Mouse (Mus musculus) stomach, embryonic 15.5 days (tissue): ENCODE results near the gene Yy1. TPM values are rescaled to one million over a fixed set of nuclear protein-coding genes. Genes with fewer than 3 reads are reported as not detected.
A peak's percentile ranks its signal among the peaks of the same experiment; 100 is the strongest.

Experiments
- ATAC-seq: fragments of 200-750 bp; cut with Nextera tagmentation; 2 replicates; pipeline ENCODE4 v1.8.0; 2017; ENCODE audit warnings: low read depth, moderate number of reproducible peaks, moderate TSS enrichment; ENCODE audit not compliant: insufficient read depth, low FRiP score
- H3K27ac ChIP-seq: fragments of 300-500 bp; sonication (generic); 2 replicates; pipeline ENCODE4 v1.5.1; 2015; ENCODE audit warnings: mild to moderate bottlenecking, inconsistent platforms
- H3K27me3 ChIP-seq: fragments of 300-500 bp; sonication (generic); replicated peaks from 2 replicates; pipeline ENCODE4 v1.6.1; 2015; ENCODE audit warnings: inconsistent platforms
- H3K36me3 ChIP-seq: fragments of 300-500 bp; sonication (generic); 2 replicates; pipeline ENCODE4 v1.6.1; 2015; ENCODE audit warnings: inconsistent platforms
- H3K4me1 ChIP-seq: fragments of 300-500 bp; sonication (generic); 2 replicates; pipeline ENCODE4 v1.6.1; 2015; ENCODE audit warnings: inconsistent platforms
- H3K4me2 ChIP-seq: fragments of 300-500 bp; sonication (generic); 2 replicates; pipeline ENCODE4 v1.6.1; 2015; ENCODE audit warnings: mild to moderate bottlenecking, inconsistent platforms
- H3K4me3 ChIP-seq: fragments of 300-500 bp; sonication (generic); replicated peaks from 2 replicates; pipeline ENCODE4 v1.5.1; 2015; ENCODE audit warnings: inconsistent platforms
- H3K9ac ChIP-seq: fragments of 300-500 bp; sonication (generic); 2 replicates; pipeline ENCODE4 v1.6.1; 2015; ENCODE audit warnings: inconsistent platforms
- H3K9me3 ChIP-seq: fragments of 300-500 bp; sonication (generic); 2 replicates; pipeline ENCODE4 v1.6.1; 2016; ENCODE audit warnings: inconsistent platforms
- WGBS: fragments of 180-500 bp; shearing (Covaris S2); methylation state at CpG from one replicate; pipeline ENCODE4 v1.1.7; 2015; 5-methylcytosine and 5-hydroxymethylcytosine counted together
- polyA plus RNA-seq: library from polyadenylated mRNA; unstranded; fragments of >200 nt; fragmentation: Nextera tagmentation; extraction: Ambion mirVana; gene quantifications from 2 replicates; pipeline ENCODE4 v1.2.1, GENCODE M21; 2015

Gene Yy1
- 17.0 and 17.9 TPM in 2 replicates for polyA plus RNA-seq

- H3K27ac ChIP-seq: peak within 1 kb of the TSS; percentile 99
- under 1% methylated on average over 77 of the region's 127 CpGs for WGBS
- peaks cover 11% of the 10 kb centered on the region; the same call in 1 of the 2 replicates for H3K4me1 ChIP-seq
- no peaks in the 10 kb centered on the region for H3K36me3 ChIP-seq
- no peaks in the 10 kb centered on the region for H3K27me3 ChIP-seq
- H3K9ac ChIP-seq: peak within 1 kb of the TSS; percentile 78
- ATAC-seq: peak; percentile 93
- no peaks in the 10 kb centered on the region for H3K9me3 ChIP-seq
- H3K4me2 ChIP-seq: peak within 1 kb of the TSS; percentile 56
- H3K4me3 ChIP-seq: peak within 1 kb of the TSS; percentile 97
Observed at GRCm38 (mm10) chr12:108792546-108793452, at the start of gene Yy1. TSS of gene Yy1 (plus strand) at chr12:108792973.

- Histone ChIP-seq H3K36me3 (no peaks in the 10 kb centered on the region), H3K9ac (no peak overlapping the region), H3K27me3 (no peaks in the 10 kb centered on the region), H3K9me3 (no peaks in the 10 kb centered on the region), H3K4me1 (no peaks in the 10 kb centered on the region), H3K4me3 (no peak overlapping the region), H3K4me2 (no peak overlapping the region), H3K27ac (no peak overlapping the region)
- ATAC-seq: no peak
Observed at GRCm38 (mm10) chr12:108745990-108746389, 46.8 kb upstream of the Yy1 start.

GRCm38 (mm10) chr12:108749019-108749418 lies 43.8 kb upstream of the Yy1 start:
- Histone ChIP-seq H3K27me3 (no peaks in the 10 kb centered on the region), H3K4me3 (no peak overlapping the region), H3K36me3 (no peaks in the 10 kb centered on the region), H3K4me1 (no peaks in the 10 kb centered on the region), H3K27ac (no peak overlapping the region), H3K9ac (no peak overlapping the region), H3K4me2 (no peak overlapping the region), H3K9me3 (no peaks in the 10 kb centered on the region)
- 72% methylated on average over 6 of the region's 6 CpGs for WGBS
- no peak for ATAC-seq

GRCm38 (mm10) chr12:108749454-108749853 lies 43.3 kb upstream of the Yy1 start:
- H3K4me2 ChIP-seq: no peak overlapping the region
- no peaks in the 10 kb centered on the region for H3K9me3 ChIP-seq
- no peaks in the 10 kb centered on the region for H3K27me3 ChIP-seq
- no peaks in the 10 kb centered on the region for H3K4me1 ChIP-seq
- H3K4me3 ChIP-seq: no peak overlapping the region
- no peak overlapping the region for H3K27ac ChIP-seq
- H3K9ac ChIP-seq: no peak overlapping the region
- ATAC-seq: no peak
- WGBS: 79% methylated on average over 9 of the region's 9 CpGs
- no peaks in the 10 kb centered on the region for H3K36me3 ChIP-seq

GRCm38 (mm10) chr12:108750226-108750625 lies 42.5 kb upstream of the Yy1 start:
- H3K4me2 ChIP-seq: no peak overlapping the region

GRCm38 (mm10) chr12:108751790-108752189 lies 41.0 kb upstream of the Yy1 start:
- H3K36me3 ChIP-seq: no peaks in the 10 kb centered on the region
- H3K4me3 ChIP-seq: no peak overlapping the region
- ATAC-seq: no peak
- no peaks in the 10 kb centered on the region for H3K4me1 ChIP-seq
- H3K4me2 ChIP-seq: no peak overlapping the region
- 62% methylated on average over 9 of the region's 9 CpGs for WGBS
- H3K27ac ChIP-seq: no peak overlapping the region
- no peaks in the 10 kb centered on the region for H3K27me3 ChIP-seq
- H3K9ac ChIP-seq: no peak overlapping the region
- no peaks in the 10 kb centered on the region for H3K9me3 ChIP-seq

More at GRCm38 (mm10) chr12:108750226-108750625, 42.5 kb upstream of the Yy1 start:
- Histone ChIP-seq H3K4me3 (no peak overlapping the region), H3K9me3 (no peaks in the 10 kb centered on the region), H3K4me1 (no peaks in the 10 kb centered on the region), H3K36me3 (no peaks in the 10 kb centered on the region), H3K27me3 (no peaks in the 10 kb centered on the region), H3K9ac (no peak overlapping the region), H3K27ac (peak overlapping the region; percentile 46; the same call in 1 of the 2 replicates)
- ATAC-seq: 0 out of 2 replicates have a peak, but pooled peaks have one; percentile 31
- 58% methylated on average over 3 of the region's 3 CpGs for WGBS

GRCm38 (mm10) chr12:108755141-108755540 lies 37.6 kb upstream of the Yy1 start:
- no peak overlapping the region for H3K9ac ChIP-seq
- H3K4me1 ChIP-seq: no peaks in the 10 kb centered on the region; the same call in 1 of the 2 replicates
- WGBS: 76% methylated on average over 21 of the region's 21 CpGs
- no peaks in the 10 kb centered on the region for H3K36me3 ChIP-seq
- no peak overlapping the region for H3K4me2 ChIP-seq
- no peak overlapping the region for H3K4me3 ChIP-seq
- no peaks in the 10 kb centered on the region for H3K9me3 ChIP-seq
- H3K27ac ChIP-seq: no peak overlapping the region
- ATAC-seq: no peak
- no peaks in the 10 kb centered on the region for H3K27me3 ChIP-seq

GRCm38 (mm10) chr12:108756611-108757010 lies 36.2 kb upstream of the Yy1 start:
- H3K9me3 ChIP-seq: no peaks in the 10 kb centered on the region
- no peaks in the 10 kb centered on the region; the same call in 1 of the 2 replicates for H3K4me1 ChIP-seq
- no peak overlapping the region for H3K4me2 ChIP-seq
- no peak overlapping the region for H3K9ac ChIP-seq
- H3K36me3 ChIP-seq: no peaks in the 10 kb centered on the region
- H3K4me3 ChIP-seq: no peak overlapping the region
- no peak for ATAC-seq
- no peak overlapping the region for H3K27ac ChIP-seq
- WGBS: 87% methylated on average over 10 of the region's 10 CpGs
- no peaks in the 10 kb centered on the region for H3K27me3 ChIP-seq

GRCm38 (mm10) chr12:108757717-108758257 lies 35.0 kb upstream of the Yy1 start:
- H3K36me3 ChIP-seq: no peaks in the 10 kb centered on the region
- peak overlapping the region; percentile 72 for H3K4me2 ChIP-seq
- ATAC-seq: peak; percentile 99
- peak overlapping the region; percentile 10; the same call in 1 of the 2 replicates for H3K27ac ChIP-seq
- H3K4me3 ChIP-seq: peak overlapping the region; percentile 57
- peak overlapping the region; percentile 37; the same call in 1 of the 2 replicates for H3K9ac ChIP-seq
- no peaks in the 10 kb centered on the region for H3K9me3 ChIP-seq
- under 1% methylated on average over 41 of the region's 41 CpGs for WGBS
- no peaks in the 10 kb centered on the region for H3K27me3 ChIP-seq
- H3K4me1 ChIP-seq: no peaks in the 10 kb centered on the region; the same call in 1 of the 2 replicates

GRCm38 (mm10) chr12:108758273-108758672 lies 34.5 kb upstream of the Yy1 start:
- Histone ChIP-seq H3K9ac (no peak overlapping the region), H3K4me3 (peak overlapping the region; percentile 57; the same call in 1 of the 2 replicates)
- ATAC-seq: no peak

GRCm38 (mm10) chr12:108758682-108759081 lies 34.1 kb upstream of the Yy1 start:
- Histone ChIP-seq H3K36me3 (no peaks in the 10 kb centered on the region), H3K27me3 (no peaks in the 10 kb centered on the region), H3K4me1 (peaks cover 3% of the 10 kb centered on the region), H3K27ac (no peak overlapping the region), H3K9me3 (no peaks in the 10 kb centered on the region), H3K4me2 (no peak overlapping the region), H3K4me3 (no peak overlapping the region), H3K9ac (no peak overlapping the region)
- no peak for ATAC-seq
- WGBS: 84% methylated on average over 13 of the region's 13 CpGs

More at GRCm38 (mm10) chr12:108758273-108758672, 34.5 kb upstream of the Yy1 start:
- WGBS: 71% methylated on average over 8 of the region's 8 CpGs
- no peaks in the 10 kb centered on the region for H3K27me3 ChIP-seq
- H3K9me3 ChIP-seq: no peaks in the 10 kb centered on the region
- H3K4me2 ChIP-seq: peak overlapping the region; percentile 72
- no peaks in the 10 kb centered on the region for H3K36me3 ChIP-seq
- peaks cover 1% of the 10 kb centered on the region for H3K4me1 ChIP-seq
- H3K27ac ChIP-seq: no peak overlapping the region

GRCm38 (mm10) chr12:108759266-108759665 lies 33.5 kb upstream of the Yy1 start:
- Histone ChIP-seq H3K27me3 (no peaks in the 10 kb centered on the region), H3K27ac (no peak overlapping the region), H3K9ac (no peak overlapping the region), H3K4me2 (no peak overlapping the region), H3K9me3 (no peaks in the 10 kb centered on the region), H3K4me3 (no peak overlapping the region), H3K4me1 (peaks cover 3% of the 10 kb centered on the region), H3K36me3 (no peaks in the 10 kb centered on the region)
- WGBS: 84% methylated on average over 11 of the region's 11 CpGs
- ATAC-seq: no peak
